Mouse (Mus musculus): ENCODE measurements around the gene Pmfbp1.
"Not testable (repeated sequence)": the region's sequence is repeated elsewhere in the genome, so short reads cannot be mapped to it uniquely, and the experiment has no call there.

The Pmfbp1 gene

GRCm38 (mm10) chr8:109493727-109494126 is at the start of gene Pmfbp1:
TSS of gene Pmfbp1 (plus strand) at chr8:109494027.
- in situ Hi-C loops (cut with MboI; ENCODE audit: low pct_unique_long_range_greater_than_20kb in 1 of 2, low sequenced_read_pairs in 2 of 2, unreplicated experiment in 1 of 2), result no loop called here

GRCm38 (mm10) chr8:109446896-109447295 is 46.9 kb upstream of the Pmfbp1 start:
- in situ Hi-C loops (cut with MboI; ENCODE audit: low pct_unique_long_range_greater_than_20kb in 1 of 2, low sequenced_read_pairs in 2 of 2, unreplicated experiment in 1 of 2), result not testable (repeated sequence)

- in situ Hi-C loops (cut with MboI; ENCODE audit: low pct_unique_long_range_greater_than_20kb in 1 of 2, low sequenced_read_pairs in 2 of 2, unreplicated experiment in 1 of 2), result no loop called here
These were observed 42.8 kb upstream of the Pmfbp1 start for GRCm38 (mm10) chr8:109451000-109451399.

- in situ Hi-C loops (cut with MboI; ENCODE audit: low pct_unique_long_range_greater_than_20kb in 1 of 2, low sequenced_read_pairs in 2 of 2, unreplicated experiment in 1 of 2), result no loop called here
These were observed 38.7 kb upstream of the Pmfbp1 start for GRCm38 (mm10) chr8:109455113-109455512.

GRCm38 (mm10) chr8:109457387-109457786 is 36.4 kb upstream of the Pmfbp1 start:
- in situ Hi-C loops (cut with MboI; ENCODE audit: low pct_unique_long_range_greater_than_20kb in 1 of 2, low sequenced_read_pairs in 2 of 2, unreplicated experiment in 1 of 2), result no loop called here

- in situ Hi-C loops (cut with MboI; ENCODE audit: low pct_unique_long_range_greater_than_20kb in 1 of 2, low sequenced_read_pairs in 2 of 2, unreplicated experiment in 1 of 2), result no loop called here
These were observed 35.2 kb upstream of the Pmfbp1 start for GRCm38 (mm10) chr8:109458580-109458979.

- in situ Hi-C loops (cut with MboI; ENCODE audit: low pct_unique_long_range_greater_than_20kb in 1 of 2, low sequenced_read_pairs in 2 of 2, unreplicated experiment in 1 of 2), result no loop called here
These were observed 30.8 kb upstream of the Pmfbp1 start for GRCm38 (mm10) chr8:109463075-109463474.

- in situ Hi-C loops (cut with MboI; ENCODE audit: low pct_unique_long_range_greater_than_20kb in 1 of 2, low sequenced_read_pairs in 2 of 2, unreplicated experiment in 1 of 2), result no loop called here
These were observed 30.0 kb upstream of the Pmfbp1 start for GRCm38 (mm10) chr8:109463677-109464313.

- in situ Hi-C loops (cut with MboI; ENCODE audit: low pct_unique_long_range_greater_than_20kb in 1 of 2, low sequenced_read_pairs in 2 of 2, unreplicated experiment in 1 of 2), result no loop called here
These were observed 29.4 kb upstream of the Pmfbp1 start for GRCm38 (mm10) chr8:109464451-109464891.

- in situ Hi-C loops (cut with MboI; ENCODE audit: low pct_unique_long_range_greater_than_20kb in 1 of 2, low sequenced_read_pairs in 2 of 2, unreplicated experiment in 1 of 2), result no loop called here
These were observed 28.8 kb upstream of the Pmfbp1 start for GRCm38 (mm10) chr8:109465056-109465455.

GRCm38 (mm10) chr8:109465761-109466160 is 28.1 kb upstream of the Pmfbp1 start:
- in situ Hi-C loops (cut with MboI; ENCODE audit: low pct_unique_long_range_greater_than_20kb in 1 of 2, low sequenced_read_pairs in 2 of 2, unreplicated experiment in 1 of 2), result no loop called here

- in situ Hi-C loops (cut with MboI; ENCODE audit: low pct_unique_long_range_greater_than_20kb in 1 of 2, low sequenced_read_pairs in 2 of 2, unreplicated experiment in 1 of 2), result no loop called here
These were observed 26.3 kb upstream of the Pmfbp1 start for GRCm38 (mm10) chr8:109467516-109467915.

GRCm38 (mm10) chr8:109468112-109468511 is 25.7 kb upstream of the Pmfbp1 start:
- in situ Hi-C loops (cut with MboI; ENCODE audit: low pct_unique_long_range_greater_than_20kb in 1 of 2, low sequenced_read_pairs in 2 of 2, unreplicated experiment in 1 of 2), result no loop called here

- in situ Hi-C loops (cut with MboI; ENCODE audit: low pct_unique_long_range_greater_than_20kb in 1 of 2, low sequenced_read_pairs in 2 of 2, unreplicated experiment in 1 of 2), result no loop called here
These were observed 22.0 kb upstream of the Pmfbp1 start for GRCm38 (mm10) chr8:109471876-109472275.

- in situ Hi-C loops (cut with MboI; ENCODE audit: low pct_unique_long_range_greater_than_20kb in 1 of 2, low sequenced_read_pairs in 2 of 2, unreplicated experiment in 1 of 2), result no loop called here
These were observed 21.4 kb upstream of the Pmfbp1 start for GRCm38 (mm10) chr8:109472400-109472799.

GRCm38 (mm10) chr8:109474442-109475121 is 19.2 kb upstream of the Pmfbp1 start:
- in situ Hi-C loops (cut with MboI; ENCODE audit: low pct_unique_long_range_greater_than_20kb in 1 of 2, low sequenced_read_pairs in 2 of 2, unreplicated experiment in 1 of 2), result no loop called here

GRCm38 (mm10) chr8:109475436-109475835 is 18.4 kb upstream of the Pmfbp1 start:
- in situ Hi-C loops (cut with MboI; ENCODE audit: low pct_unique_long_range_greater_than_20kb in 1 of 2, low sequenced_read_pairs in 2 of 2, unreplicated experiment in 1 of 2), result no loop called here

- in situ Hi-C loops (cut with MboI; ENCODE audit: low pct_unique_long_range_greater_than_20kb in 1 of 2, low sequenced_read_pairs in 2 of 2, unreplicated experiment in 1 of 2), result no loop called here
These were observed 15.2 kb upstream of the Pmfbp1 start for GRCm38 (mm10) chr8:109478586-109478985.

GRCm38 (mm10) chr8:109484741-109485140 is 9.1 kb upstream of the Pmfbp1 start:
- in situ Hi-C loops (cut with MboI; ENCODE audit: low pct_unique_long_range_greater_than_20kb in 1 of 2, low sequenced_read_pairs in 2 of 2, unreplicated experiment in 1 of 2), result no loop called here

- in situ Hi-C loops (cut with MboI; ENCODE audit: low pct_unique_long_range_greater_than_20kb in 1 of 2, low sequenced_read_pairs in 2 of 2, unreplicated experiment in 1 of 2), result no loop called here
These were observed 8.3 kb upstream of the Pmfbp1 start for GRCm38 (mm10) chr8:109485530-109485929.
